Mouse (Mus musculus) kidney, embryonic 14.5 days (tissue): ENCODE results near the gene Mymx. TPM values are rescaled to one million over a fixed set of nuclear protein-coding genes. Genes with fewer than 3 reads are reported as not detected.
A peak's percentile ranks its signal among the peaks of the same experiment; 100 is the strongest.

Experiments used
- ATAC-seq: fragments of 200-750 bp; cut with Nextera tagmentation; 2 replicates; pipeline ENCODE4 v1.8.0; 2017; ENCODE audit warnings: moderate number of reproducible peaks, mild to moderate bottlenecking, moderate TSS enrichment, moderate library complexity; ENCODE audit not compliant: low FRiP score, low TSS enrichment
- H3K27ac ChIP-seq: fragments of 300-500 bp; sonication (generic); 2 replicates; pipeline ENCODE4 v1.5.1; 2014; ENCODE audit warnings: low read depth, mild to moderate bottlenecking, low read length, moderate library complexity, mixed read lengths
- H3K27me3 ChIP-seq: fragments of 300-500 bp; sonication (generic); 2 replicates; pipeline ENCODE4 v1.6.1; 2014; ENCODE audit warnings: mild to moderate bottlenecking, low read length; ENCODE audit not compliant: control insufficient read depth, insufficient read depth
- H3K36me3 ChIP-seq: fragments of 300-500 bp; sonication (generic); 2 replicates; pipeline ENCODE4 v1.6.1; 2014; ENCODE audit warnings: low read length, mixed read lengths; ENCODE audit not compliant: control insufficient read depth, insufficient read depth
- H3K4me1 ChIP-seq: fragments of 300-500 bp; sonication (generic); 2 replicates; pipeline ENCODE4 v1.6.1; 2014; ENCODE audit warnings: low read length, mixed read lengths; ENCODE audit not compliant: control insufficient read depth, insufficient read depth
- H3K4me2 ChIP-seq: fragments of 300-500 bp; sonication (generic); replicated peaks from 2 replicates; pipeline ENCODE4 v1.6.1; 2014; ENCODE audit warnings: low read depth, mild to moderate bottlenecking, low read length
- H3K4me3 ChIP-seq: fragments of 300-500 bp; sonication (generic); 2 replicates; pipeline ENCODE4 v1.5.1; 2014; ENCODE audit warnings: mild to moderate bottlenecking, low read length
- H3K9ac ChIP-seq: fragments of 300-500 bp; sonication (generic); 2 replicates; pipeline ENCODE4 v1.6.1; 2014; ENCODE audit warnings: low read depth, mild to moderate bottlenecking, low read length, moderate library complexity
- H3K9me3 ChIP-seq: fragments of 300-500 bp; sonication (generic); 2 replicates; pipeline ENCODE4 v1.6.1; 2016; ENCODE audit warnings: low read length; ENCODE audit not compliant: control insufficient read depth
- WGBS: fragments of 180-500 bp; shearing (Covaris S2); extraction: QIAGEN DNeasy Blood & Tissue Kit; methylation state at CpG from one replicate; pipeline ENCODE4 v1.1.7; 2014; 5-methylcytosine and 5-hydroxymethylcytosine counted together
- polyA plus RNA-seq: library from polyadenylated mRNA; unstranded; fragments of >200 nt; fragmentation: Nextera tagmentation; extraction: Ambion mirVana; gene quantifications from 2 replicates; pipeline ENCODE4 v1.2.1, GENCODE M21; 2014

Gene Mymx
- polyA plus RNA-seq, 1 experiment from 2014 or later = 4.2 TPM

DNA sequence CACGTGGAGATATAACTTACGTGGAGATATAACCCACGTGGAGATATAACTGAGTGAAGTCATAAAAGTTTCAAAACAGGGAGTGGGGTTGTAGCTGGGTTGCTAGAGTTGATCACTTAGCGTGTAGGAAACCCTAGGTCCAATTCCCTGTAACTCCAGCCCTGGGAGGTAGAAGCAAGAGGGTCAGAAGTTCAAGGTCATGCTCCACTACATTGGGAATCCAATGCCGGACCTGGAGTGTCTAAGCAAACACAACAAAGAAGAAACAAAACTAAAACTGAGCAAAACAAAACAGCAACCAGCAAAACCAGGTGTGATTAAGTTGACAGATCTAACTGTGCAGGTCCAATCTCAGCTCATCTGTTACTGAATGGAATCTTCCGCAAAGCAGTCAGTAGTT lies 15.8 kb upstream of the Mymx start:
- H3K9me3 ChIP-seq = no peaks in the 10 kb centered on the region
- no peak for ATAC-seq
- no peaks in the 10 kb centered on the region for H3K36me3 ChIP-seq
- H3K27ac ChIP-seq = no peak overlapping the region
- H3K4me3 ChIP-seq = no peak overlapping the region
- no peaks in the 10 kb centered on the region for H3K27me3 ChIP-seq
- WGBS = 69% methylated on average over 6 of the region's 6 CpGs
- H3K4me1 ChIP-seq = peaks cover 9% of the 10 kb centered on the region; the same call in 1 of the 2 replicates
- H3K4me2 ChIP-seq = no peak overlapping the region
- no peak overlapping the region for H3K9ac ChIP-seq

DNA sequence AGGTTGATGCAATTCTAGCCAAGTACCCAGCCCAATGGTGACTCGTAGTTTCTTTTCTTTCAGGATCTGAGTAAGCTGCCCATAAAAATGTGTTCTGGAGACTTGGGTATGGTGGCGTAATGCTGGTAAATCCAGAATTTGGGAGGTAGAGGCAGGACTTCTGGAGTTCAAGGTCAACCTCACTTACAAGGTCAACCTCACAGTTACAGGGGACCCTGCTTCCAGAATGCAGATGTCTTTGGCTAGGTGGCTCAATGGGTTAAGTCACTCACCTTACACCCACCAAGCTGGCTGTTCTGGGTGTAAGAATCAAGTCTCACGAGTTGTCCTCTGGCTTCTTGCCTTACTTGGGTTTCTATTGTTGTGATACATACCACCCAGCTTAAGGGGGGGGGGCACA lies 14.8 kb upstream of the Mymx start:
- H3K4me2 ChIP-seq = no peak overlapping the region
- H3K4me3 ChIP-seq = no peak overlapping the region
- H3K36me3 ChIP-seq = no peaks in the 10 kb centered on the region
- H3K9ac ChIP-seq = no peak overlapping the region
- H3K27ac ChIP-seq = no peak overlapping the region
- no peak for ATAC-seq
- H3K27me3 ChIP-seq = no peaks in the 10 kb centered on the region
- WGBS = 81% methylated on average over 3 of the region's 3 CpGs
- H3K4me1 ChIP-seq = peaks cover 9% of the 10 kb centered on the region; the same call in 1 of the 2 replicates
- no peaks in the 10 kb centered on the region for H3K9me3 ChIP-seq

GRCm38 (mm10) chr17:45616046-45616650 lies 14.2 kb upstream of the Mymx start:
- Histone ChIP-seq H3K9me3 (no peaks in the 10 kb centered on the region), H3K27ac (no peak overlapping the region), H3K27me3 (no peaks in the 10 kb centered on the region), H3K36me3 (no peaks in the 10 kb centered on the region), H3K4me3 (no peak overlapping the region), H3K4me2 (no peak overlapping the region), H3K9ac (no peak overlapping the region), H3K4me1 (peaks cover 9% of the 10 kb centered on the region; the same call in 1 of the 2 replicates)
- no peak for ATAC-seq
- whole genome bisulfite sequencing = 41% methylated on average over 4 of the region's 4 CpGs

- H3K27ac ChIP-seq = no peak overlapping the region
- no peaks in the 10 kb centered on the region for H3K27me3 ChIP-seq
- H3K9me3 ChIP-seq = no peaks in the 10 kb centered on the region
- no peak overlapping the region for H3K9ac ChIP-seq
- WGBS = 86% methylated on average over 7 of the region's 7 CpGs
- no peaks in the 10 kb centered on the region for H3K4me1 ChIP-seq
- ATAC-seq = no peak
- H3K4me3 ChIP-seq = no peak overlapping the region
- no peaks in the 10 kb centered on the region for H3K36me3 ChIP-seq
- no peak overlapping the region for H3K4me2 ChIP-seq
Measured at GRCm38 (mm10) chr17:45612921-45613320, 11.0 kb upstream of the Mymx start.

DNA sequence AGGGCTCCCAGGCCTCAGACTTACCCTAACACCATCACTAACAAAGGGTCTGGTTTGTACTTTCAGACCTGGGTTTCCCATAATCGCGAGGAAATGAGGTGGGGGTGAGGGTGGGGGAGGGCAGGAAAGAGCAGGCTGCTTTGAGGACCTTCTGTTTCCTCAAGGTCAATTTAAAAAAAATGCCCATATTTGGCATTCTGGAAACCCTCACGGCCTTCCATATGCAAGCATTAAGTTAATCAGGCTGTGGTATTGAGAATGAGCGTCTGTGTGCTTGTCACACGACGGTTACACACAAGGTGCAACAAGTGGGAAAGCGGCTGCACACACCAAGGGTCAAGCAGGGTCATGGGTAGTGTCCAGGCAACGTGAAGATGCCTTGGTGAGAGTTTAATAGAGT lies 10.1 kb upstream of the Mymx start:
- H3K27ac ChIP-seq = no peak overlapping the region
- 82% methylated on average over 8 of the region's 8 CpGs for WGBS
- no peaks in the 10 kb centered on the region for H3K27me3 ChIP-seq

DNA sequence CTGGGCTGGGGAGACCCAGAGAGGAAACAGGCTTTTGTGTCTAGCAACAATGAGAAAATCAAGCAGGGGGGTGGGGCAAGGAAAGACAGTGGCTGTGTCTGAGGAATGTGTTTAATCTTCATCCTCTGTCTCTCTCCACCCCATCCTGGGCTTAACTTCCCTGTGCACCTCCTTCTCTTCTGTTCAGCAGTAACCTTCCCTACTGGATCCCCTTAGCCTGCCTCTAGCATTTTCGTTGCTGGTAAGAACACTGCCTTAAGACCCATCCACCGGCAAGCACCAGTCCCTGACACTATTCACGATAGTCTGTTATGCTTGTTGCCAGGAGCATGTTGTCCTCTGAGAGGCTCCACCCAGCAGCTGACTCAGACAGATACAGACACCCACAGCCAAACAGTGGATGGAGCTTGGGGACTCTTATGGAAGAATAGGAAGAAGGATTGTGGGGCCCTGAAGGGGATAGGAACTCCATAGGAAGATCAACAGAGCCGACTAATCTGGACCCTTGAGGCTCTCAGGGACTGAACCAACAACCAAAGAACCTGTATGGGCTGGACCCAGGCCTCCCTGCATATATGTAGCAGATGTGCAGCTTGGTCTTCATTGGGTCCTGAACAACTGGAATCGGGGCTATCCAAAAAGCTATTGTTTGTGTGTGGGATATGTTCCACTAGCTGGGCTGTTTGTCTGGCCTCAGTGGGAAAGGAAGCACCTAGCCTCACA lies 8.4 kb upstream of the Mymx start:
- Histone ChIP-seq H3K4me2 (no peak overlapping the region), H3K9me3 (no peaks in the 10 kb centered on the region), H3K9ac (no peak overlapping the region), H3K36me3 (no peaks in the 10 kb centered on the region), H3K4me1 (no peaks in the 10 kb centered on the region), H3K27ac (peak overlapping the region; percentile 42), H3K4me3 (no peak overlapping the region), H3K27me3 (no peaks in the 10 kb centered on the region)
- whole genome bisulfite sequencing = 39% methylated on average over 5 of the region's 5 CpGs
- ATAC-seq = no peak

More for the DNA sequence above, 10.1 kb upstream of the Mymx start:
- Histone ChIP-seq H3K36me3 (no peaks in the 10 kb centered on the region), H3K4me3 (no peak overlapping the region), H3K9me3 (no peaks in the 10 kb centered on the region), H3K9ac (no peak overlapping the region), H3K4me2 (no peak overlapping the region), H3K4me1 (no peaks in the 10 kb centered on the region)
- ATAC-seq = no peak

GRCm38 (mm10) chr17:45608396-45608795 lies 6.5 kb upstream of the Mymx start:
- no peaks in the 10 kb centered on the region for H3K27me3 ChIP-seq
- no peaks in the 10 kb centered on the region for H3K4me1 ChIP-seq
- no peak overlapping the region for H3K27ac ChIP-seq
- H3K9ac ChIP-seq = no peak overlapping the region
- no peak for ATAC-seq
- H3K36me3 ChIP-seq = no peaks in the 10 kb centered on the region
- no peak overlapping the region for H3K4me2 ChIP-seq
- H3K4me3 ChIP-seq = no peak overlapping the region
- no peaks in the 10 kb centered on the region for H3K9me3 ChIP-seq
- WGBS = 86% methylated on average over 4 of the region's 4 CpGs

GRCm38 (mm10) chr17:45606992-45607879 lies 5.3 kb upstream of the Mymx start:
- H3K27me3 ChIP-seq = no peaks in the 10 kb centered on the region
- ATAC-seq = no peak
- H3K36me3 ChIP-seq = no peaks in the 10 kb centered on the region
- no peaks in the 10 kb centered on the region for H3K9me3 ChIP-seq
- no peak overlapping the region for H3K4me3 ChIP-seq
- H3K4me2 ChIP-seq = no peak overlapping the region
- no peaks in the 10 kb centered on the region for H3K4me1 ChIP-seq
- WGBS = 84% methylated on average over 15 of the region's 15 CpGs
- H3K9ac ChIP-seq = no peak overlapping the region
- no peak overlapping the region for H3K27ac ChIP-seq
